Mouse (Mus musculus) MEL (cell line): ENCODE measurements around the gene St6gal1. TPM values are rescaled to one million over a fixed set of nuclear protein-coding genes. Genes with fewer than 3 reads are reported as not detected.
"Not testable (repeated sequence)": the region's sequence is repeated elsewhere in the genome, so short reads cannot be mapped to it uniquely, and the experiment has no call there.

ENCODE experiments used
- DNase-seq: peaks from one replicate; pipeline ENCODE4 v3.0.0; 2011; ENCODE audit warnings: low read depth, low spot score
- H3K27ac ChIP-seq: 2 replicates; pipeline ENCODE4 v1.5.1; 2012; ENCODE audit warnings: low read depth, mild to moderate bottlenecking, control low read depth, low read length, moderate library complexity; ENCODE audit not compliant: control insufficient read depth
- H3K27me3 ChIP-seq, 2 experiments: fragments of 150-350 bp in 1 of 2; sonication (generic) in 1 of 2; 2 replicates each; pipeline ENCODE4 v1.6.1; 2012; ENCODE audit warnings: low read length in 2 of 2, mild to moderate bottlenecking in 2 of 2, improper control_type of control experiment in 1 of 2, moderate library complexity in 1 of 2; ENCODE audit not compliant: insufficient read depth in 2 of 2, control insufficient read depth in 1 of 2
- H3K36me3 ChIP-seq, 2 experiments: 2 replicates each; pipeline ENCODE4 v1.6.1; 2012 to 2014; ENCODE audit warnings: low read length in 2 of 2, improper control_type of control experiment in 1 of 2, inconsistent platforms in 1 of 2, mild to moderate bottlenecking in 1 of 2; ENCODE audit not compliant: insufficient read depth in 2 of 2, control insufficient read depth in 1 of 2
- H3K4me1 ChIP-seq, 2 experiments: fragments of 150-350 bp in 1 of 2; sonication (generic) in 1 of 2; 2 replicates each; pipeline ENCODE4 v1.6.1; 2012; ENCODE audit warnings: low read length in 2 of 2, improper control_type of control experiment in 1 of 2, mild to moderate bottlenecking in 1 of 2; ENCODE audit not compliant: insufficient read depth in 2 of 2, control insufficient read depth in 1 of 2
- H3K4me3 ChIP-seq, 2 experiments: fragments of 150-350 bp in 1 of 2; sonication (generic) in 1 of 2; 2 replicates each; pipeline ENCODE4 v1.5.1; 2012; ENCODE audit warnings: low read depth in 2 of 2, low read length in 2 of 2, mild to moderate bottlenecking in 2 of 2, moderate library complexity in 2 of 2, control low read depth in 1 of 2, improper control_type of control experiment in 1 of 2; ENCODE audit not compliant: control insufficient read depth in 1 of 2, insufficient read depth in 1 of 2
- H3K79me2 ChIP-seq: 2 replicates; pipeline ENCODE4 v1.6.1; 2012; ENCODE audit warnings: mild to moderate bottlenecking, low read length, moderate library complexity; ENCODE audit not compliant: control insufficient read depth, poor library complexity, insufficient read depth
- H3K9ac ChIP-seq: 2 replicates; pipeline ENCODE4 v1.6.1; 2012; ENCODE audit warnings: low read depth, mild to moderate bottlenecking, control low read depth, low read length, moderate library complexity; ENCODE audit not compliant: control insufficient read depth, poor library complexity, severe bottlenecking
- H3K9me3 ChIP-seq: fragments of 150-350 bp; sonication (generic); replicated peaks from 2 replicates; pipeline ENCODE4 v1.6.1; 2012; ENCODE audit warnings: mild to moderate bottlenecking, low read length, improper control_type of control experiment, moderate library complexity; ENCODE audit not compliant: insufficient read depth
- BHLHE40 ChIP-seq: IDR thresholded peaks from 2 replicates; pipeline ENCODE4 v1.6.1; 2012; ENCODE audit warnings: low read depth, mild to moderate bottlenecking, inconsistent platforms, low read length, improper control_type of control experiment, borderline replicate concordance
- CHD2 ChIP-seq: IDR thresholded peaks from 2 replicates; pipeline ENCODE4 v1.6.1; 2011; ENCODE audit warnings: low read length, improper control_type of control experiment
- EP300 ChIP-seq, 2 experiments: IDR thresholded peaks; 2 replicates each; pipeline ENCODE4 v1.6.1; 2011; ENCODE audit warnings: improper control_type of control experiment in 2 of 2, low read length in 2 of 2, low read depth in 1 of 2, mild to moderate bottlenecking in 1 of 2
- GABPA ChIP-seq: IDR thresholded peaks from 2 replicates; pipeline ENCODE4 v1.6.1; 2012; ENCODE audit warnings: low read depth, mild to moderate bottlenecking, inconsistent platforms, low read length, improper control_type of control experiment, moderate library complexity
- HCFC1 ChIP-seq: IDR thresholded peaks from 2 replicates; pipeline ENCODE4 v1.6.1; 2012; ENCODE audit warnings: low read depth, mild to moderate bottlenecking, inconsistent platforms, low read length, improper control_type of control experiment, moderate library complexity
- NELFE ChIP-seq: IDR thresholded peaks from 2 replicates; pipeline ENCODE4 v1.6.1; 2011; ENCODE audit warnings: low read depth, low read length, improper control_type of control experiment
- NRF1 ChIP-seq: IDR thresholded peaks from 2 replicates; pipeline ENCODE4 v1.6.1; 2014; ENCODE audit warnings: low read depth, mild to moderate bottlenecking, inconsistent platforms, low read length, improper control_type of control experiment, moderate library complexity; ENCODE audit not compliant: poor library complexity, insufficient read depth, severe bottlenecking
- POLR2A ChIP-seq, 2 experiments: IDR thresholded peaks; 2 replicates each; pipeline ENCODE4 v1.6.1; 2011 to 2012; ENCODE audit warnings: low read length in 2 of 2, mild to moderate bottlenecking in 2 of 2, control low read depth in 1 of 2, improper control_type of control experiment in 1 of 2, low read depth in 1 of 2, moderate library complexity in 1 of 2; ENCODE audit not compliant: control insufficient read depth in 1 of 2, insufficient read depth in 1 of 2, poor library complexity in 1 of 2
- POLR2AphosphoS2 ChIP-seq: IDR thresholded peaks from 2 replicates; pipeline ENCODE4 v1.6.1; 2011; ENCODE audit warnings: low read length, improper control_type of control experiment
- RAD21 ChIP-seq: IDR thresholded peaks from 2 replicates; pipeline ENCODE4 v1.6.1; 2011; ENCODE audit warnings: mild to moderate bottlenecking, low read depth, low read length, improper control_type of control experiment
- TBP ChIP-seq: IDR thresholded peaks from 2 replicates; pipeline ENCODE4 v1.8.0; 2011; ENCODE audit warnings: low read depth, low read length, improper control_type of control experiment
- ZC3H11A ChIP-seq: IDR thresholded peaks from 2 replicates; pipeline ENCODE4 v1.6.1; 2012; ENCODE audit warnings: low read depth, mild to moderate bottlenecking, inconsistent platforms, low read length, improper control_type of control experiment
- ZKSCAN1 ChIP-seq: IDR thresholded peaks from 2 replicates; pipeline ENCODE4 v1.6.1; 2012; ENCODE audit warnings: low read depth, mild to moderate bottlenecking, inconsistent platforms, low read length, improper control_type of control experiment, moderate library complexity
- polyA plus RNA-seq, 2 experiments: library from polyadenylated mRNA; stranded (reverse) in 1 of 2; unstranded in 1 of 2; fragments of >175 nt in 1 of 2; fragments of >200 nt in 1 of 2; gene quantifications; 2 replicates each; pipeline versions ENCODE4 v1.2.1 to v1.2.4; 2012; ENCODE audit warnings: low replicate concordance in 2 of 2, low read depth in 1 of 2; ENCODE audit not compliant: insufficient read length in 2 of 2, insufficient read depth in 1 of 2, missing spikeins in 1 of 2
- total RNA-seq: library from RNA; depleted of rRNA; stranded (reverse); fragments of 300-350 nt; gene quantifications from 2 replicates; pipeline ENCODE4 v1.2.3, GENCODE M21; 2012

The St6gal1 gene
- total and polyA plus RNA-seq, 3 experiments: not detected

DNA sequence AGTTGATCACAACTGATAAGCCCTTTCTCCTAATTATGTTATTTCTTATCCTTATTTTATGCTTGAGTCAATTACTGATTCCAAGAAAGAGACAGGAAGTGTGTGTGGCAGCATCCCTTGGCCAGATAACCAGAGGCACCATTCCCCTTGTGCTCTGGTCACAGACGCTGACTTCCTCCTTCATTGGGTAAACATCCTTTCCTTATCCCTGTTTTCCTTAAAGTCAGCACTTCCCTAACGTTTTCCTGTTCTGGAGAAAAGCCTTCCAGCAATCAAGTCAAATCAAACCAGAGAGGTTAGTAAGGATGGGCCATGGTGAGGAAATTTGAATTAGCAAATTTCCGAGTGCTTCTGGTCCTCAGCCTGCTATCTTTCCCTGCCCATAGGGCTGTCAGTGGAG, 48.6 kb upstream of the St6gal1 start:
- TF ChIP-seq EP300 (IDR thresholded peaks at IDR 0.05; ENCODE audit: low read depth in 1 of 2, low read length in 2 of 2): 0 out of 4 replicates have a peak, but pooled peaks of 1 of the 2 experiments have one; percentile 5
- TF ChIP-seq CHD2: no peak
- Histone ChIP-seq H3K79me2 (no peaks in the 10 kb centered on the region), H3K9ac (no peak overlapping the region), H3K9me3 (no peaks in the 10 kb centered on the region), H3K36me3 (peaks cover 0 to 15% of the 10 kb centered on the region in 2 experiments; a peak in 2 of 4 replicates), H3K27me3 (no peaks in the 10 kb centered on the region), H3K27ac (no peak overlapping the region), H3K4me3 (no peak overlapping the region), H3K4me1 (peaks cover 1 to 16% of the 10 kb centered on the region in 2 experiments; a peak in 3 of 4 replicates)
- DNase-seq: no peak

DNA sequence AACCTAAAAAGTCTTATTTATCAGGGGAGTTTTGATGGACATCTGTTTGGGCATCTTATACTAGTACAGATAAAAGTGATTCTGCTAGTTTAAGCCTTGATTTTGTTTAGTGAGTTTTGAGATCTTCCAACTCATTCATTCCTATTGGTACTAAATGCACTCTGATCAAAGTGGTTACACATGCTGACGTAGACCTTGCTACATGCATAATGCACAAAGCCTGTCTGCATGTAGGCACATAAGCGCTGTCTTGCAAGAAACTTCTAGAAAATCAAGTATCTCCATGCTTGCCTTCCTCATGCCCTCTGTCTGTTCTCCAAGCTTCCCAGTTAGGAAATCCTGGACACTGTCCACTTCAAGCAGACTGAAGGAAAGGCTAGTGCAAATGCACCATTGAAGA, 46.7 kb upstream of the St6gal1 start:
- no peaks in the 10 kb centered on the region for H3K79me2 ChIP-seq
- no peaks in the 10 kb centered on the region for H3K9me3 ChIP-seq
- TF ChIP-seq POLR2AphosphoS2 (no peak), GABPA (no peak), POLR2A (IDR thresholded peaks at IDR 0.05; ENCODE audit: control insufficient read depth in 1 of 2, insufficient read depth in 1 of 2, low read depth in 1 of 2, low read length in 2 of 2, poor library complexity in 1 of 2) (no peak), HCFC1 (no peak), ZKSCAN1 (no peak), EP300 (IDR thresholded peaks at IDR 0.05; ENCODE audit: low read depth in 1 of 2, low read length in 2 of 2) (no peak), BHLHE40 (no peak)
- TF ChIP-seq, all 39 proteins: peak for 0
- Histone ChIP-seq H3K27ac (no peak overlapping the region), H3K4me3 (no peak overlapping the region), H3K9ac (no peak overlapping the region), H3K27me3 (no peaks in the 10 kb centered on the region), H3K4me1 (peaks cover 1 to 24% of the 10 kb centered on the region in 2 experiments; a peak in 3 of 4 replicates), H3K36me3 (peaks cover 0 to 22% of the 10 kb centered on the region in 2 experiments; a peak in 2 of 4 replicates)
- no peak for DNase-seq

DNA sequence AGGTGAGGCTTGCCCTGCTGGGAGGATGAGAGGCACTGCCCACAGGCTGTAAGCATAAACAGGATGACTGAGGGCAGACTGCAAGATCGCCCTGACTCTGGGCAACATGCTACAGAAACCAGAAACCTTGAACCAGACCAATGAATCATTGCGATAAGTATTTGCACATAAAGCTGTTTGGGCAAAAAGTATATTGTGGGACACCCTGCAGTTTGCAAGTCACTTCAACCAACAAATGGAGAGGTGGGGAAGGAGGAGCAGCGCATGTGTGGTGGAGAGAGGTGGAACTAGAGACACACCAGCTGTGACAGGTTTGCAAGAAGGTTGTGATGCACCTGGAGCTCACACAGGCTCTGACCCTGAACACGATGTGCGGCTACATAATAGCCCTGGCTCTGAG, 45.7 kb upstream of the St6gal1 start:
- H3K36me3 ChIP-seq: peaks cover 0 to 22% of the 10 kb centered on the region in 2 experiments; a peak in 2 of 4 replicates
- H3K9ac ChIP-seq: no peak overlapping the region
- no peak overlapping the region for H3K4me3 ChIP-seq
- H3K27me3 ChIP-seq: no peaks in the 10 kb centered on the region
- H3K4me1 ChIP-seq: peaks cover 1 to 24% of the 10 kb centered on the region in 2 experiments; a peak in 3 of 4 replicates
- H3K27ac ChIP-seq: no peak overlapping the region
- TF ChIP-seq NELFE (no peak), RAD21 (no peak), ZC3H11A (no peak), NRF1 (no peak), TBP (no peak), ZKSCAN1 (no peak)
- TF ChIP-seq, all 39 proteins: peak for 0
- Histone ChIP-seq H3K9me3 (no peaks in the 10 kb centered on the region), H3K79me2 (no peaks in the 10 kb centered on the region)
- no peak for DNase-seq

- H3K9ac ChIP-seq, H3K9me3 ChIP-seq, H3K27me3 ChIP-seq, H3K79me2 ChIP-seq, DNase-seq, H3K4me3 ChIP-seq, H3K27ac ChIP-seq: not testable (repeated sequence)
- H3K4me1 ChIP-seq: peaks cover 1 to 24% of the 10 kb centered on the region in 2 experiments; a peak in 3 of 4 replicates
- peaks cover 0 to 22% of the 10 kb centered on the region in 2 experiments; a peak in 2 of 4 replicates for H3K36me3 ChIP-seq
These were observed 45.1 kb upstream of the St6gal1 start for GRCm38 (mm10) chr16:23179436-23179835.
